Mouse (Mus musculus) embryonic facial prominence, embryonic 15.5 days (tissue): Measurements from ENCODE around the gene Smtnl2. TPM values are rescaled to one million over a fixed set of nuclear protein-coding genes. Genes with fewer than 3 reads are reported as not detected.

Experiments used
- ATAC-seq: fragments of 200-750 bp; cut with Nextera tagmentation; 2 replicates; pipeline ENCODE4 v1.8.0; 2017; ENCODE audit warnings: low read depth, moderate TSS enrichment; ENCODE audit not compliant: insufficient number of reproducible peaks, low FRiP score, low TSS enrichment
- H3K27ac ChIP-seq: fragments of 300-500 bp; sonication (generic); replicated peaks from 2 replicates; pipeline ENCODE4 v1.5.1; 2015; ENCODE audit warnings: mild to moderate bottlenecking, inconsistent platforms
- H3K27me3 ChIP-seq: fragments of 300-500 bp; sonication (generic); 2 replicates; pipeline ENCODE4 v1.6.1; 2015; ENCODE audit warnings: inconsistent platforms
- H3K36me3 ChIP-seq: fragments of 300-500 bp; sonication (generic); 2 replicates; pipeline ENCODE4 v1.6.1; 2015; ENCODE audit warnings: mild to moderate bottlenecking, inconsistent platforms
- H3K4me1 ChIP-seq: fragments of 300-500 bp; sonication (generic); 2 replicates; pipeline ENCODE4 v1.6.1; 2015; ENCODE audit warnings: inconsistent platforms
- H3K4me2 ChIP-seq: fragments of 300-500 bp; sonication (generic); replicated peaks from 2 replicates; pipeline ENCODE4 v1.6.1; 2015; ENCODE audit warnings: mild to moderate bottlenecking, inconsistent platforms
- H3K4me3 ChIP-seq: fragments of 300-500 bp; sonication (generic); replicated peaks from 2 replicates; pipeline ENCODE4 v1.5.1; 2015; ENCODE audit warnings: mild to moderate bottlenecking, inconsistent platforms
- H3K9ac ChIP-seq: fragments of 300-500 bp; sonication (generic); 2 replicates; pipeline ENCODE4 v1.6.1; 2015; ENCODE audit warnings: inconsistent platforms
- H3K9me3 ChIP-seq: fragments of 300-500 bp; sonication (generic); replicated peaks from 2 replicates; pipeline ENCODE4 v1.6.1; 2016; ENCODE audit warnings: inconsistent platforms
- WGBS: fragments of 180-500 bp; shearing (Covaris S2); methylation state at CpG from one replicate; pipeline ENCODE4 v1.1.7; 2015; 5-methylcytosine and 5-hydroxymethylcytosine counted together
- polyA plus RNA-seq: library from polyadenylated mRNA; unstranded; fragments of >200 nt; fragmentation: Nextera tagmentation; extraction: Ambion mirVana; gene quantifications from 2 replicates; pipeline ENCODE4 v1.2.1, GENCODE M21; 2015

Gene Smtnl2
- polyA plus RNA-seq, 1 experiment from 2014 or later = 64.3 TPM

GRCm38 (mm10) chr11:72409649-72410385, 1.7 kb downstream of the Smtnl2 start:
- H3K9me3 ChIP-seq = no peaks in the 10 kb centered on the region
- H3K4me3 ChIP-seq = peak overlapping the region; percentile 67
- WGBS = 69% methylated on average over 12 of the region's 12 CpGs
- no peak for ATAC-seq
- H3K4me2 ChIP-seq = peak overlapping the region; percentile 99
- H3K9ac ChIP-seq = no peak overlapping the region
- peak overlapping the region; percentile 12; the same call in 1 of the 2 replicates for H3K27ac ChIP-seq
- peaks cover 44% of the 10 kb centered on the region for H3K4me1 ChIP-seq
- no peaks in the 10 kb centered on the region for H3K36me3 ChIP-seq
- H3K27me3 ChIP-seq = 0 out of 2 replicates have a peak, but pooled peaks cover 9% of the 10 kb centered on the region

- Histone ChIP-seq H3K4me3 (peak overlapping the region; percentile 67; the same call in 1 of the 2 replicates), H3K4me2 (peak overlapping the region; percentile 99), H3K27me3 (0 out of 2 replicates have a peak, but pooled peaks cover 3% of the 10 kb centered on the region), H3K4me1 (peaks cover 44% of the 10 kb centered on the region), H3K27ac (no peak overlapping the region), H3K9ac (no peak overlapping the region), H3K36me3 (no peaks in the 10 kb centered on the region), H3K9me3 (no peaks in the 10 kb centered on the region)
- 53% methylated on average over 9 of the region's 9 CpGs for WGBS
- no peak for ATAC-seq
Observed at GRCm38 (mm10) chr11:72408451-72409170, 2.9 kb downstream of the Smtnl2 start.

- no peak overlapping the region for H3K27ac ChIP-seq
- 33% methylated on average over 7 of the region's 7 CpGs for WGBS
- H3K36me3 ChIP-seq = no peaks in the 10 kb centered on the region
- no peaks in the 10 kb centered on the region for H3K9me3 ChIP-seq
- peaks cover 37% of the 10 kb centered on the region for H3K4me1 ChIP-seq
- no peak overlapping the region for H3K4me3 ChIP-seq
- ATAC-seq = no peak
- H3K9ac ChIP-seq = no peak overlapping the region
- H3K4me2 ChIP-seq = no peak overlapping the region
- 0 out of 2 replicates have a peak, but pooled peaks cover 3% of the 10 kb centered on the region for H3K27me3 ChIP-seq
Observed at GRCm38 (mm10) chr11:72407574-72407973, 3.9 kb downstream of the Smtnl2 start.

DNA sequence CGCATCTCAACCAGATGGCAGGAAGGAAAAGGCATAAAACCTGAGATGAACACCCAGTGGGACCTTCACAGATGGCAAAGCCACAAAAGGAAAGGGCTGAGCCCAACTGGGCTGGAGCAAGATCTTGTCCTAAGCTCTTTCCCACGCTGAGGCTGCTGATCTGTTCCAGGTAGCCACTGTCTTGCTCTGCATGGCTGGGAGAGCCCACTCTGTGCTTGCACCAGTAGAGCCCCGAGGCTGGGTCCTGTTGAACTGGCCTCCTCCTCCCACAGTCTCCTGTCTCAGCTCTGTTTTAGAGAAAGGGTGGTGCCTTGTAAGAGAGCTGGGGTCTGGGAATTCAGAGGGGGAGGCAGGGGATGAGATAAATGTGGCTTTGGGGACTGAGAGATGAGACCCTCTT, 4.4 kb downstream of the Smtnl2 start:
- H3K9me3 ChIP-seq = no peaks in the 10 kb centered on the region
- H3K4me1 ChIP-seq = peaks cover 37% of the 10 kb centered on the region
- H3K4me3 ChIP-seq = no peak overlapping the region
- H3K27me3 ChIP-seq = 0 out of 2 replicates have a peak, but pooled peaks cover 3% of the 10 kb centered on the region
- H3K9ac ChIP-seq = no peak overlapping the region
- no peaks in the 10 kb centered on the region for H3K36me3 ChIP-seq
- H3K4me2 ChIP-seq = no peak overlapping the region
- H3K27ac ChIP-seq = no peak overlapping the region
- no peak for ATAC-seq
- WGBS = 23% methylated on average over 3 of the region's 3 CpGs

GRCm38 (mm10) chr11:72406079-72406675, 5.3 kb downstream of the Smtnl2 start:
- peaks cover 36% of the 10 kb centered on the region for H3K4me1 ChIP-seq
- H3K27me3 ChIP-seq = 0 out of 2 replicates have a peak, but pooled peaks cover 3% of the 10 kb centered on the region
- H3K9ac ChIP-seq = no peak overlapping the region
- H3K36me3 ChIP-seq = no peaks in the 10 kb centered on the region
- no peak overlapping the region for H3K4me3 ChIP-seq
- 0 out of 2 replicates have a peak overlapping the region, but pooled peaks have one; percentile 19 for H3K27ac ChIP-seq
- no peak overlapping the region for H3K4me2 ChIP-seq
- ATAC-seq = no peak
- H3K9me3 ChIP-seq = no peaks in the 10 kb centered on the region
- 55% methylated on average over 8 of the region's 8 CpGs for WGBS

GRCm38 (mm10) chr11:72405532-72405931, 6.0 kb downstream of the Smtnl2 start:
- H3K27ac ChIP-seq = peak overlapping the region; percentile 19; the same call in 1 of the 2 replicates
- no peak for ATAC-seq
- H3K9me3 ChIP-seq = no peaks in the 10 kb centered on the region

GRCm38 (mm10) chr11:72402969-72403368, 8.5 kb downstream of the Smtnl2 start:
- Histone ChIP-seq H3K27ac (no peak overlapping the region), H3K27me3 (no peaks in the 10 kb centered on the region), H3K36me3 (no peaks in the 10 kb centered on the region), H3K4me3 (no peak overlapping the region), H3K4me2 (no peak overlapping the region), H3K9ac (no peak overlapping the region), H3K9me3 (no peaks in the 10 kb centered on the region), H3K4me1 (peaks cover 17% of the 10 kb centered on the region)
- ATAC-seq = no peak
- WGBS = 85% methylated on average over 12 of the region's 12 CpGs

More at GRCm38 (mm10) chr11:72405532-72405931, 6.0 kb downstream of the Smtnl2 start:
- Histone ChIP-seq H3K9ac (no peak overlapping the region), H3K4me1 (peaks cover 30% of the 10 kb centered on the region), H3K4me3 (no peak overlapping the region), H3K4me2 (no peak overlapping the region), H3K36me3 (no peaks in the 10 kb centered on the region), H3K27me3 (no peaks in the 10 kb centered on the region)
- 61% methylated on average over 4 of the region's 4 CpGs for WGBS

- no peak for ATAC-seq
- no peak overlapping the region for H3K9ac ChIP-seq
- no peaks in the 10 kb centered on the region for H3K27me3 ChIP-seq
- WGBS = 64% methylated on average over 5 of the region's 5 CpGs
- H3K4me1 ChIP-seq = peaks cover 25% of the 10 kb centered on the region
- no peak overlapping the region for H3K4me2 ChIP-seq
- no peak overlapping the region for H3K27ac ChIP-seq
- H3K4me3 ChIP-seq = no peak overlapping the region
- no peaks in the 10 kb centered on the region for H3K36me3 ChIP-seq
- H3K9me3 ChIP-seq = no peaks in the 10 kb centered on the region
Observed at GRCm38 (mm10) chr11:72402017-72402416, 9.5 kb downstream of the Smtnl2 start.

DNA sequence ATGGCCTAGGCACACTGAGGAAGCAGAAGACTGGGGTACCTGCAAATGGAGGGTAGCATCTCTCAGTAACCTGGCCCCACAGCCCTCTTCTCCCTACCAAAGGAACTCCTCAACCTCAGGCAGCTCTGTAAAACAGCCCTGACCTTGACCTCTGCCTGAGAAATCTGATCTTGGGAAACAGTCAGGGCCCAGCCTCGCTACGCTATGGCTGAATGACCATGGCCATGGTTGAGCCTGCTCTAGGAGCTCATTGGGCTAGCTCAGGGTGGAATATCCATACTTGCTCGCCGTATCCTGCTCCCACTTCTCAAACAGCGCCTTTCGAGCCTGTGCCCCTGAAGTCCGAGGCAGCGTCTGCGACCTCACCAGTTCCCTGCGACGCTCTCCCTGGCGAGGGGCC, 10.4 kb downstream of the Smtnl2 start:
- ATAC-seq = no peak
- no peaks in the 10 kb centered on the region for H3K36me3 ChIP-seq
- H3K4me2 ChIP-seq = no peak overlapping the region
- WGBS = 75% methylated on average over 12 of the region's 12 CpGs
- 0 out of 2 replicates have a peak overlapping the region, but pooled peaks have one; percentile 7 for H3K27ac ChIP-seq
- H3K4me3 ChIP-seq = no peak overlapping the region
- H3K9me3 ChIP-seq = no peaks in the 10 kb centered on the region
- H3K27me3 ChIP-seq = no peaks in the 10 kb centered on the region
- H3K4me1 ChIP-seq = peaks cover 31% of the 10 kb centered on the region
- no peak overlapping the region for H3K9ac ChIP-seq

GRCm38 (mm10) chr11:72397811-72398525, 13.5 kb downstream of the Smtnl2 start:
- Histone ChIP-seq H3K4me3 (no peak overlapping the region), H3K4me1 (peaks cover 58% of the 10 kb centered on the region), H3K36me3 (no peaks in the 10 kb centered on the region), H3K27me3 (no peaks in the 10 kb centered on the region), H3K4me2 (no peak overlapping the region), H3K9me3 (no peaks in the 10 kb centered on the region), H3K9ac (no peak overlapping the region), H3K27ac (peak overlapping the region; percentile 79; the same call in 1 of the 2 replicates)
- WGBS = 57% methylated on average over 8 of the region's 8 CpGs
- ATAC-seq = no peak
